Mouse (Mus musculus) cerebral cortex, adult 2 months (tissue): Measurements from ENCODE around the gene Slc7a8.

Source experiments
- WGBS: fragments of 180-500 bp; shearing (Covaris S2); methylation state at CpG from one replicate; pipeline ENCODE4 v1.1.7; 2018; 5-methylcytosine and 5-hydroxymethylcytosine counted together

Gene Slc7a8

GRCm38 (mm10) chr14:54780836-54781609 is 723 bp downstream of the Slc7a8 start:
- WGBS = 1% methylated on average over 35 of the region's 35 CpGs

- 31% methylated on average over 9 of the region's 9 CpGs for WGBS
Observed at GRCm38 (mm10) chr14:54780084-54780483, 1.7 kb downstream of the Slc7a8 start.

- WGBS = 62% methylated on average over 4 of the region's 4 CpGs
Observed at GRCm38 (mm10) chr14:54777893-54778292, 3.9 kb downstream of the Slc7a8 start.

- WGBS = 70% methylated on average over 5 of the region's 5 CpGs
Observed at GRCm38 (mm10) chr14:54776768-54777167, 5.0 kb downstream of the Slc7a8 start.

GRCm38 (mm10) chr14:54775534-54776041 is 6.2 kb downstream of the Slc7a8 start:
- 56% methylated on average over 7 of the region's 7 CpGs for WGBS

- WGBS = 41% methylated on average over 20 of the region's 20 CpGs
Observed at GRCm38 (mm10) chr14:54772333-54772856, 9.4 kb downstream of the Slc7a8 start.

GRCm38 (mm10) chr14:54770373-54770772 is 11.4 kb downstream of the Slc7a8 start:
- WGBS = 93% methylated on average over 5 of the region's 5 CpGs

GRCm38 (mm10) chr14:54769068-54769425 is 12.7 kb downstream of the Slc7a8 start:
- WGBS = 90% methylated on average over 5 of the region's 5 CpGs

- WGBS = 74% methylated on average over 10 of the region's 10 CpGs
Observed at GRCm38 (mm10) chr14:54768314-54769067, 13.3 kb downstream of the Slc7a8 start.

GRCm38 (mm10) chr14:54766937-54767336 is 14.8 kb downstream of the Slc7a8 start:
- 97% methylated on average over 7 of the region's 7 CpGs for WGBS

- 55% methylated on average over 6 of the region's 6 CpGs for WGBS
Observed at GRCm38 (mm10) chr14:54756382-54756781, 25.4 kb downstream of the Slc7a8 start.

GRCm38 (mm10) chr14:54754602-54755018 is 27.1 kb downstream of the Slc7a8 start:
- 18% methylated on average over 6 of the region's 6 CpGs for WGBS

- 59% methylated on average over 14 of the region's 14 CpGs for WGBS
Observed at GRCm38 (mm10) chr14:54753986-54754601, 27.7 kb downstream of the Slc7a8 start.

GRCm38 (mm10) chr14:54752938-54753337 is 28.8 kb downstream of the Slc7a8 start:
- WGBS = 59% methylated on average over 6 of the region's 6 CpGs

GRCm38 (mm10) chr14:54751768-54752167 is 30.0 kb downstream of the Slc7a8 start:
- 87% methylated on average over 1 of the region's 1 CpGs for WGBS

GRCm38 (mm10) chr14:54749238-54749637 is 32.5 kb downstream of the Slc7a8 start:
- 47% methylated on average over 4 of the region's 4 CpGs for WGBS

GRCm38 (mm10) chr14:54747942-54748917 is 33.5 kb downstream of the Slc7a8 start:
- WGBS = 73% methylated on average over 16 of the region's 16 CpGs

- WGBS = 96% methylated on average over 9 of the region's 9 CpGs
Observed at GRCm38 (mm10) chr14:54746038-54746437, 35.7 kb downstream of the Slc7a8 start.

- WGBS = 68% methylated on average over 8 of the region's 8 CpGs
Observed at GRCm38 (mm10) chr14:54744473-54744872, 37.3 kb downstream of the Slc7a8 start.

- 87% methylated on average over 2 of the region's 2 CpGs for WGBS
Observed at GRCm38 (mm10) chr14:54742375-54742774, 39.4 kb downstream of the Slc7a8 start.

GRCm38 (mm10) chr14:54741721-54742120 is 40.0 kb downstream of the Slc7a8 start:
- 90% methylated on average over 6 of the region's 6 CpGs for WGBS
